Mouse (Mus musculus): ENCODE measurements around the gene Slc35f4. TPM values are rescaled to one million over a fixed set of nuclear protein-coding genes. Genes with fewer than 3 reads are reported as not detected.
A peak's percentile ranks its signal among the peaks of the same experiment; 100 is the strongest.

Gene Slc35f4
- total and polyA plus RNA-seq, 3 experiments, result not detected

DNA sequence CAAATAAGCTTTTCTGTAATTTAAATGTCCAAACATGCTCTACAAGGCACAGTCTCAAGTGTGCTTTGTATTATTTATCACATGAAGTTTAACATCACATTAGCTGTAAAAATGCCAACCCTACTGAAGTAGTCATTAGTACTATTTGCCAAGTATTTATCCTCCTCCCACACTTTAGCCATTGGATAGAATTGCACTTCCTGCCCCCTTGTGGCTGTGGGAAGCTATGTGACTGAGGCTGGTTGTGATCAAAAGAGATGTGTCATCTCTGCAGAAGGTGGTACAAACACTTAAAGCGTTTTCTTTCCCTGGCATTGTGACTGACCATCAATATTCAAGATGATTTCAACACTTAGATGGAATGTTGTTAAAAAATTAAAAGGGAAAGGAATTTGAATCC, 14.3 kb upstream of the Slc35f4 start:
- Histone ChIP-seq H3K27me3 (ENCODE audit: control insufficient read depth in 1 of 2, insufficient read depth in 2 of 2, low read length in 2 of 2) (no peaks in the 10 kb centered on the region), H3K4me1 (ENCODE audit: control insufficient read depth in 1 of 2, insufficient read depth in 2 of 2, low read length in 2 of 2) (no peaks in the 10 kb centered on the region), H3K36me3 (ENCODE audit: control insufficient read depth in 1 of 2, insufficient read depth in 2 of 2, low read length in 2 of 2) (no peaks in the 10 kb centered on the region), H3K27ac (ENCODE audit: control insufficient read depth, low read depth, low read length) (no peak overlapping the region), H3K4me3 (ENCODE audit: control insufficient read depth in 1 of 2, insufficient read depth in 1 of 2, low read depth in 2 of 2, low read length in 2 of 2) (no peak overlapping the region), H3K9ac (ENCODE audit: control insufficient read depth, low read depth, low read length, poor library complexity, severe bottlenecking) (no peak overlapping the region), H3K9me3 (replicated peaks; ENCODE audit: insufficient read depth, low read length) (no peaks in the 10 kb centered on the region), H3K79me2 (ENCODE audit: control insufficient read depth, insufficient read depth, low read length, poor library complexity) (no peaks in the 10 kb centered on the region)
- DNase-seq (ENCODE audit: low read depth, low spot score), result no peak
- TF ChIP-seq SIN3A (IDR thresholded peaks at IDR 0.05; ENCODE audit: low read length) (no peak), KAT2A (conservative IDR thresholded peaks at IDR 0.05; ENCODE audit: low read depth, low read length) (no peak), E2F4 (IDR thresholded peaks at IDR 0.05; ENCODE audit: borderline replicate concordance, low read depth, low read length) (no peak), ZNF384 (IDR thresholded peaks at IDR 0.05; ENCODE audit: low read depth, low read length) (no peak), TBP (IDR thresholded peaks at IDR 0.05; ENCODE audit: low read depth, low read length) (no peak), ETS1 (IDR thresholded peaks at IDR 0.05; ENCODE audit: low read depth, low read length) (no peak), RCOR1 (IDR thresholded peaks at IDR 0.05; ENCODE audit: low read depth, low read length) (no peak), GABPA (IDR thresholded peaks at IDR 0.05; ENCODE audit: low read depth, low read length) (no peak), ZC3H11A (IDR thresholded peaks at IDR 0.05; ENCODE audit: low read depth, low read length) (no peak), MEF2A (IDR thresholded peaks at IDR 0.05; ENCODE audit: extremely low read depth, insufficient replicate concordance, low read depth, low read length, poor library complexity, severe bottlenecking) (no peak), GATA1 (IDR thresholded peaks at IDR 0.05; ENCODE audit: low read depth, low read length) (no peak), EP300 (IDR thresholded peaks at IDR 0.05; ENCODE audit: low read depth in 1 of 2, low read length in 2 of 2) (no peak), JUND (IDR thresholded peaks at IDR 0.05; ENCODE audit: low read depth, low read length) (no peak)

DNA sequence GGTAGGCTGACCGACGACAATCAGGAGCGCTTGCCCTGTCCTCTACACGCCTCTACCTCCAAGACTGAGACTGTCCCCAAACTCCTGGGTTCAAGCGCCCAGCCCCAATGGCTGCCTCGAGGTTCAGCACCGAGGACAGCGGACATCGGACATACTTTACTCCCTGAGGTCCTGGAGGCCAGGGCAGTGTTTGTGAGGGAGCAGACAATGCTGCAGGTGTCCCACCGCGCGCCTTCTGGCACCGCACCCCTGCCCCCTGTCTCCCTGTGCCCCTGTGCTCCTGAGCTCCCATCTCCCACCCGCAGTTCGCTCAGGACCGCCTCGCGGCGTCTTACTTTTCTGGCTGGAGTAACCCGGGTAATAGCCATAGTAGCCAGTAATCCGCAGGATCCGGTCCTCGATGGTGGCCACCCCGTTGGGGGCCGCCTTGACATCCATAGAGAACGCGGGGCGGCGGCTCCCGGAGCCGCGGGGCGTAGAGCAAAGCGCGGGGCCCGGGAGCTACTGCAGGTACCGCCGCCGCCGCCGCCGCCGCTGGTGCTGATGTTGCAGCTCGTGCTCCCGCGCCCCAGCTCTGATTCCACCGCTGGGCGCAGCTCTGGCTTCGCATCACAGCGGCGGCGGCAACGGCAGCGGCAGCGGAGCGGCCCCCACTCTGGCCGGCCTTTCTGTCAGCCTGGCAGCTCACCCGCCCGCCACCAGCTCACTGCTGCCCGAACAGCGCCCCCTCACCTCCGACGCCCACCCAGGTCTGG, 493 bp downstream of the Slc35f4 start:
- Histone ChIP-seq H3K27me3 (ENCODE audit: control insufficient read depth in 1 of 2, insufficient read depth in 2 of 2, low read length in 2 of 2) (no peaks in the 10 kb centered on the region), H3K36me3 (ENCODE audit: control insufficient read depth in 1 of 2, insufficient read depth in 2 of 2, low read length in 2 of 2) (no peaks in the 10 kb centered on the region), H3K9ac (ENCODE audit: control insufficient read depth, low read depth, low read length, poor library complexity, severe bottlenecking) (no peak overlapping the region), H3K79me2 (ENCODE audit: control insufficient read depth, insufficient read depth, low read length, poor library complexity) (no peaks in the 10 kb centered on the region), H3K9me3 (replicated peaks; ENCODE audit: insufficient read depth, low read length) (no peaks in the 10 kb centered on the region), H3K4me1 (ENCODE audit: control insufficient read depth in 1 of 2, insufficient read depth in 2 of 2, low read length in 2 of 2) (no peaks in the 10 kb centered on the region), H3K27ac (ENCODE audit: control insufficient read depth, low read depth, low read length) (no peak overlapping the region), H3K4me3 (ENCODE audit: control insufficient read depth in 1 of 2, insufficient read depth in 1 of 2, low read depth in 2 of 2, low read length in 2 of 2) (no peak overlapping the region)
- DNase-seq (ENCODE audit: low read depth, low spot score), result peak; percentile 7
- TF ChIP-seq POLR2AphosphoS5 (IDR thresholded peaks at IDR 0.05; ENCODE audit: borderline replicate concordance, low read depth, low read length) (no peak), MAX (IDR thresholded peaks at IDR 0.05; ENCODE audit: low read length) (no peak), MYB (IDR thresholded peaks at IDR 0.05; ENCODE audit: low read depth, low read length) (no peak), RAD21 (IDR thresholded peaks at IDR 0.05; ENCODE audit: low read depth, low read length) (no peak), POLR2A (IDR thresholded peaks at IDR 0.05; ENCODE audit: control insufficient read depth in 1 of 2, insufficient read depth in 1 of 2, low read depth in 1 of 2, low read length in 2 of 2, poor library complexity in 1 of 2) (no peak), SMC3 (IDR thresholded peaks at IDR 0.05; ENCODE audit: low read depth, low read length) (no peak), POLR2AphosphoS2 (IDR thresholded peaks at IDR 0.05; ENCODE audit: low read length) (no peak), EP300 (IDR thresholded peaks at IDR 0.05; ENCODE audit: low read depth in 1 of 2, low read length in 2 of 2) (no peak), NELFE (IDR thresholded peaks at IDR 0.05; ENCODE audit: low read depth, low read length) (no peak), GABPA (IDR thresholded peaks at IDR 0.05; ENCODE audit: low read depth, low read length) (no peak), ZKSCAN1 (IDR thresholded peaks at IDR 0.05; ENCODE audit: low read depth, low read length) (no peak), JUND (IDR thresholded peaks at IDR 0.05; ENCODE audit: low read depth, low read length) (no peak), SIN3A (IDR thresholded peaks at IDR 0.05; ENCODE audit: low read length) (no peak), HCFC1 (IDR thresholded peaks at IDR 0.05; ENCODE audit: low read depth, low read length) (no peak), USF1 (IDR thresholded peaks at IDR 0.05; ENCODE audit: low read depth, low read length) (no peak)
